Mouse (Mus musculus): Measurements from ENCODE around the gene Slc34a2.
A peak's percentile ranks its signal among the peaks of the same experiment; 100 is the strongest.

Gene Slc34a2

GRCm38 (mm10) chr5:53037781-53038180 is at the start of gene Slc34a2:
TSS of gene Slc34a2 (plus strand) at chr5:53038081.
- no peak for DNase-seq

- no peak for DNase-seq
Measured at GRCm38 (mm10) chr5:52990687-52991341, 47.1 kb upstream of the Slc34a2 start.

DNA sequence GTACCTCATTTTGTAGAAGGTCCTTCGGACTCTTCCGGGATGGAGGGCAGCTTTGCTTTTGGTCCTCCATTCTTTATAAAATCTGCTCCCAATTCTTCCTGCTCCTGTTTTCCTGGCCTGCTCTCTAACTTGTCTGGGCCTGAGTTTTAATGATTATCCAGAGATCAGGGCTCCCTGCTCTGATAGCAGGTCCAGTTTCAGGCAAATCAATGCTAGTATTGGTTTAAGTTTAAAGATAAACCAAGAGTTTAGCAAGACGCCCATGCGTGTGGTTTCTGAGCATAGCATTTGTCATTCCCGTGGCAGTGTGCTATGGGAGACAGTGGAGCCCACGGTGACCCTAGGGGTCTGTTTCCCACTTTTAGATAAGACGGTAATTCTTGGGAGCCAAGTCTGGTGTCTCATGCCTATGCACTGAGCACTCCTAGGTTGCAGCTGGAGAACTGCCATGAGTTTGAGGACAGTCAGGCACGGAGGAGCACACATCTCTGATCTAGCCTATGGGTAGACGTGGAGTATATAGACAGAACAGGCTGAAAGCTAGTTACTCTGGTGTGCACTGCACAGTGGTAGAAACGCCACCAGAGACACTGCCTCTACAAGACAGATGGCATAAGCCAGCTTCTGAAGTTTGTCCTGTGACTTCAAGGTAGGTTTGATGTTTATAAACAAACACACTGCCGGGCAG is 45.5 kb upstream of the Slc34a2 start:
- no peak for DNase-seq

- DNase-seq = no peak
Measured at GRCm38 (mm10) chr5:52993490-52994282, 44.2 kb upstream of the Slc34a2 start.

DNA sequence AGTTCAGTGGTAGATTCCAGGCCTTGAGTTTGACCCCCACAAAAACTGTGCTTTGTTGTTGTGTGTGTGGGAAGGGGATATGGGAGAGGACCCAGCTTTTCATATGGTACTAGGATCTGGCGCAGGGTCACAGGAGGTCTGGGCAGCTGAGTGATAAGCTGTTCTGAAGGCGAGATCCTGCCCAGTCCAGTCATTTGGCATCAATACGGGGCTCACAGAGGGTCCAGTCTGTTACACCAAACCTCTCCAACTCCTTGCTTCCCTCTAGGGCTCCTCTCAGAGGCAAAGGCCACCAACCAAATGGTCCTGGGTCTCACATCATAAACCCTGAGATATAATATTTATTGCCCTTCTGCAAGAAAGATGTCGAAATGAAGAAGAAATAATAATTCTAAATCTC is 42.4 kb upstream of the Slc34a2 start:
- DNase-seq = no peak

- no peak for DNase-seq
Measured at GRCm38 (mm10) chr5:52996145-52996544, 41.7 kb upstream of the Slc34a2 start.

- DNase-seq = no peak
Measured at GRCm38 (mm10) chr5:52996601-52997000, 41.3 kb upstream of the Slc34a2 start.

DNA sequence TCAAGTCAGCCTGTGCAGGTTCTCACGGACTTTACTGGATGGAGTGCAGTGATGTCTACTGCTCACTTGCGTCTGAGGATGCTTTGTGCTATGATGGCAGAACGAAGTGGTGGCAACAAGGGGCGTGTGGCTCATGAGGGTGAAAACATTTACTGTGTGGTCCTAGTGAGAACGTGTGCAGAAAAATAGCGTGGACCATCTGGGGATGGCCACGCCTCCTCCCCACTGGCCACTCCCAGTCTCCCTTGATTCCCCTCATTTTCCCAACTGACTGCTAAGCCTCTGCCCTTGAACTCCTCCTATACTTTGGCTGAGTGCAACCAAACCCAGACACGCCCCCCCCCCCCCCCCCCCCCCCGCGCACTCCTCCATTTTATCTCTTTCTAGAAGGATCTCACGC is 40.8 kb upstream of the Slc34a2 start:
- DNase-seq = no peak

- peak; percentile 37 for DNase-seq
Measured at GRCm38 (mm10) chr5:52998097-52998760, 39.7 kb upstream of the Slc34a2 start.

- DNase-seq = no peak
Measured at GRCm38 (mm10) chr5:53000169-53000872, 37.6 kb upstream of the Slc34a2 start.

GRCm38 (mm10) chr5:53002599-53003203 is 35.2 kb upstream of the Slc34a2 start:
- DNase-seq = no peak

DNA sequence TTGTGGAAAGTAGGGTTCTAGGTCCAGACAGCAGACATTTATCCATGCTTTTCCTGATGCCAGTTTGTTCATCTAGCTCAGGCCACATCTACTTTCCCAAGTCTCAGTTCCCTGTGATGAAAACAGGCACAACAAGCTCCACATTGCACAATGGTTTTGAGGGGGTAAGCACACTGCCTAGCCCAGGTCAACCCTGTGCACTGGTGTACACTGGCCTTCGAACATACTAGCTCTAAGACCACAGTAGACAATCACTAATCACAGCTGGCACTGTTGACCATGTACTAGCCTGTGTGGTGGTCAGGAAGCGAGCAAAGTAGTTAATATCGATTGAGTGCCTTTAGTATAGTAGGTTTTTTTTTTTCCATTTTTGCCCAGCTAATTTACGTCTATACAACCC is 34.4 kb upstream of the Slc34a2 start:
- no peak for DNase-seq

GRCm38 (mm10) chr5:53003981-53004380 is 33.9 kb upstream of the Slc34a2 start:
- no peak for DNase-seq

GRCm38 (mm10) chr5:53009027-53009769 is 28.7 kb upstream of the Slc34a2 start:
- DNase-seq = no peak

DNA sequence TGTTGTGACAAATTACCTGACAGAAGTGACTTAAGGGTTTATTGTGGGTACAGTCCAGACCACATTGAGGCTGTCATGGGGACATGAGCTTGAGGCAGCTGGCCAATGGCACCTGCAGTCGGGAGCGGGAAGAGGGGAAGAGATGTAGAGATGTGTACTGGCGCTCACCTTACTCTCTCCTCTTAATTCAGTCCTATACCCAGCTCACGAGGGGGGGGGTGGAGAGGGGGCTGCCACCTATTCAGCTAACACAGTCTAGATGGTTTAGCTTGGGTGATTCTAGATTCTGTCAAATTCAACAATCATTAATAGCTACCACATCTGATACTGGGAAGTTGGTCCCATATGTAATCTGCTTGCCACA is 28.1 kb upstream of the Slc34a2 start:
- DNase-seq = no peak

GRCm38 (mm10) chr5:53011327-53011726 is 26.6 kb upstream of the Slc34a2 start:
- DNase-seq = no peak

DNA sequence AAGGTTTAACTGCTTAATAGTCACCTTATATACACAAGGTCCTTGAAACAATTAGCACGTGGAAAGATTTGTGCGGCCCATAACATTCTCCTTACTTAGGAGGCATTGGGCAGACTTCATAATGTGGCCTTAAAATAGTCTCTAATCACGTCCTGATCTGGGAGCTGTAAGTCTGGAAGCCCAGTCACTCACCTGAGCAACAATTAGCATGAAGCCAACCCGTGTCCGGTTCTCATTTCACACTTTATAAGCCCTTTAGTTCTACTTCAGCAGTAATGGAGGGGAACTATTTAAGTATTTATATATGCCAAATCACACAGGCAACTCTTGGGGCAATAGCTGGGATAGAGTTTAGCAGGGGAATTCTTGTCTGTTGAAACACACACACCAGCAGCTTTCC is 21.3 kb upstream of the Slc34a2 start:
- DNase-seq = peak; percentile 62

DNA sequence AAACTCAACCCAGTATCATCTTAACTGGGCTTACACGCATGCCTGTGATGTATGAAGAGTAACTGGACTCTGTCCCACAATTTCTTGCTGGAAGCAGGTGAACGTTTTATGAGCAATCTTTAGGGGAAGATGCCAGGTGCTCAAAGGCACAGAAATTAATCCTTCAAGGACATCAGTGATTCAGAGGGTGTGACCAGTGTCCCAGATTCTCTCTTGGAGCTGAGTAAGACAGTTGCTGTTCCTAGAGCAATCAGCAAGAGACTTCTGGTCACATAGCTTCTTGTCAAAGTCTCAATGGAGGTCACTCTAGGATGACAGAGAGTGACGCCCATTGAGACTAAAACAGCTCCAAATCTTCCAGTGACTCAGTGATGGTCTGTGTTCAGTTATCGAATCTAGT is 19.6 kb upstream of the Slc34a2 start:
- DNase-seq = no peak

DNA sequence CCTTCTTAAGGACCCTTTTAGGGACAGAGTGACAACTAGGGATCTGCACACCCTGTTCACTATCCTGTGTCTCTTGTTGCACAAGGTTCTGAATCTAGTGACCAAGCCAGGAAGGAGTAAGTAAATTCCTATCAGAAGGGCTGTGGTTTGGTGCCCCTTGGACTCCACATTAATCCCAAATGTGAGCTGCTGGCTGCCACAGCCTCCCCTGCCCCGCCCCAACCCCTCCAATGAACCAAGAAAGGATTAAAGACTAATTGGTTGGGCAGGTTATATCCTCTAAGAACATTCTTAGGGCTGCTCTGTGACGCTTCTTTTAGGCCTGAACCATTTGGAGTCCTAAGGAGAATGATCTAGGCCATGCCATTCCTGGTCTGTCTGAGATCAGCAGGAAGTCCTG is 14.4 kb upstream of the Slc34a2 start:
- no peak for DNase-seq

DNA sequence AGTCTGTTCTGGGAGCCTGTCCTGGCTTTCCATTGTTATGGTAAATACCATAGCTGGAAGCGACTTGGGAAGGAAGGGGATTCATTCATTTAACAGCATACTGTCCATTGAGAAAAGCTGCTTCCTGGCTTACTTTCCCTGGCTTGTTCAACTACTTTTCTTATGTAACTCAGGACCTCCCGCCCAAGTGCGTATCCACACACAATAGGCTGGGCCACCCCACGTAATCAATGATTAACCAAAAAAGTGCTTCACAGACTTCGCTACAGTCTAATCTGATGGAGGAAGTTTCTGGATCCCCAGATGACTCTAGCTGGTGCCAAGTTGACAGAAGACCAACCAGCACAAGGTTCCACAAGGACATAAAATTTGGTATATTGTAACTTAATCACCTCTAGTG is 14.0 kb upstream of the Slc34a2 start:
- peak; percentile 44 for DNase-seq

GRCm38 (mm10) chr5:53025276-53025973 is 12.5 kb upstream of the Slc34a2 start:
- peak; percentile 50 for DNase-seq
